Mouse (Mus musculus): Measurements from ENCODE around the gene Hist2h2ac. TPM values are rescaled to one million over a fixed set of nuclear protein-coding genes. Genes with fewer than 3 reads are reported as not detected.
"Not testable (repeated sequence)": the region's sequence is repeated elsewhere in the genome, so short reads cannot be mapped to it uniquely, and the experiment has no call there.

Gene Hist2h2ac
- polyA plus RNA-seq (2012; rRNA removed), result 7.3 and 9.4 TPM in 2 replicates

DNA sequence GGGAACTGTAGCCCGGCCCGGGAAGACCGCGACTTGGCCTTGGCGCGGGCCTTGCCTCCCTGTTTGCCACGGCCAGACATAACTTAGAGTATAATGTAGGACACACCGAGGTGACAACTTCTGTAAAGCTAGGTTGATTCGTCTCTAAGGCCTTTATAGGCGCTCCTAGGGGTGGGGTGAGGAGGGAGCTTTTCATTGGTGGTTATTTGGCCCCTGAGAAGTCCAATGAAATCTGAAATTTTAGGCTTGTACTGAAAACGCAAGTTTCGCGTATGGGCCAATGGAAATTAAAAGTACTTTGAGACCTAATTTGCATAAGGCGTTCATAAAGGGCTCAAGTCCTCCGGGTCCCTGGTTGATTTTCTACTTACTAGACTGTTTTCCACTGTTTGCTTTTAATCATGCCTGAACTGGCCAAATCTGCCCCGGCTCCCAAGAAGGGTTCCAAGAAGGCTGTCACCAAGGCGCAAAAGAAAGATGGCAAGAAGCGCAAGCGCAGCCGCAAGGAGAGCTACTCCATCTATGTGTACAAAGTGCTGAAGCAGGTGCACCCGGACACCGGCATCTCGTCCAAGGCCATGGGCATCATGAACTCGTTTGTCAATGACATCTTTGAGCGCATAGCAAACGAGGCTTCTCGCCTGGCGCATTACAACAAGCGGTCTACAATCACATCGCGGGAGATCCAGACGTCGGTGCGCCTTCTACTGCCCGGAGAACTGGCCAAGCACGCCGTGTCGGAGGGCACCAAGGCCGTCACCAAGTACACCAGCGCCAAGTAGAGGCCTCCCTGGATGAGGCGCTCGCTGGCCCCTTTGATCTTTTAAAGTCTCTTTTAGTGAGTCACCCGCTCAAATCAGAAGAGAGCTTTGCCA is at the start of gene Hist2h2ac, which contains the start of gene Hist2h2be:
Hist2h2ac (minus strand) TSS at position 116 of the 875 bp plus-strand sequence.
Hist2h2be (plus strand) TSS at position 355 of the 875 bp plus-strand sequence.
- H3K27ac ChIP-seq (ENCODE audit: control insufficient read depth, insufficient read depth, low read depth, low read length), result peak within 1 kb of the TSS; percentile 83
- H3K4me1 ChIP-seq (ENCODE audit: control insufficient read depth, insufficient read depth, low read length), result peaks cover 2% of the 10 kb centered on the region
- no peaks in the 10 kb centered on the region for H3K27me3 ChIP-seq (ENCODE audit: control insufficient read depth, insufficient read depth, low read length)
- TF ChIP-seq POLR2A (IDR thresholded peaks at IDR 0.05; ENCODE audit: control insufficient read depth, low read depth, low read length) (0 out of 2 replicates have a peak, but pooled peaks have one; percentile 54), CTCF (IDR thresholded peaks at IDR 0.05; ENCODE audit: control insufficient read depth, insufficient read depth, insufficient replicate concordance, low read depth, low read length) (no peak)
- no peaks in the 10 kb centered on the region for H3K36me3 ChIP-seq (ENCODE audit: control insufficient read depth, insufficient read depth, low read length)
- H3K4me3 ChIP-seq (ENCODE audit: control insufficient read depth, low read depth, low read length), result peak within 1 kb of the TSS; percentile 86

DNA sequence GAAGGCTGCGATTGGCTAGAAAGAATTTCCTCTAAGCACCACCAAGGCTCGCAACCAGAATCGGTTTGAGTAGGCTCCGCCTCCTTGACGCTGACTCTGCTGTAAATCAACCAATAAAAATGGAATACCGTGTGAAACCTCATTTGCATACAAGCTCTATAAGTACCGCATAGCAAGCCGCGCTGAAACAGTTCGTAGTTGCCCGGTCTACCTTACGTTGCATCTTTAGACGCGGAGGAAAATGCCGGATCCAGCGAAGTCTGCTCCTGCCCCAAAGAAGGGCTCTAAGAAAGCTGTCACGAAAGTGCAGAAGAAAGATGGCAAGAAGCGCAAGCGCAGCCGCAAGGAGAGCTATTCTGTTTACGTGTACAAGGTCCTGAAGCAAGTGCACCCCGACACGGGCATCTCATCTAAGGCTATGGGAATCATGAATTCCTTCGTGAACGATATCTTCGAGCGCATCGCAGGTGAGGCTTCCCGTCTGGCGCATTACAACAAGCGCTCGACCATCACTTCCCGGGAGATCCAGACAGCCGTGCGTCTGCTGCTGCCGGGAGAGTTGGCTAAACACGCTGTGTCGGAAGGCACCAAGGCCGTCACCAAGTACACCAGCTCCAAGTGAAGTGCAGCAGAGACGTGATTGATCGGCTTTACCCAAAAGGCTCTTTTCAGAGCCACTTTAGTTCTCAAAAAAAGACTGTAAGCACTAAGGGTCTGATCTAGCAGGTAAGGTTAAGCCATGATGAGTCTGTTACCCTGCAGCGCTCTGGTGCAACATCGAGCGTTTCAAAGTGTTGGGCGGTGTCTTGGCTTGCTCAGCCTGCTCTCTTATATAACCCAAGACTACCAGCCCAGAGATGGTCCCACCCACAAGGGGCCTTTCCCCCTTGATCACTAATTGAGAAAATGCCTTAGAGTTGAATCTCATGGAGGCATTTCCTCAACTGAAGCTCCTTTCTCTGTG is 49.1 kb upstream of the Hist2h2ac start, which contains the start of gene Hist2h2bb:
Hist2h2bb (plus strand) TSS at position 242 of the 964 bp plus-strand sequence.
- TF ChIP-seq POLR2A (IDR thresholded peaks at IDR 0.05; ENCODE audit: control insufficient read depth, low read depth, low read length), result peak; percentile 90
- no peak for TF ChIP-seq CTCF (IDR thresholded peaks at IDR 0.05; ENCODE audit: control insufficient read depth, insufficient read depth, insufficient replicate concordance, low read depth, low read length)
- Histone ChIP-seq H3K27me3 (ENCODE audit: control insufficient read depth, insufficient read depth, low read length) (no peaks in the 10 kb centered on the region), H3K36me3 (ENCODE audit: control insufficient read depth, insufficient read depth, low read length) (no peaks in the 10 kb centered on the region), H3K27ac (ENCODE audit: control insufficient read depth, insufficient read depth, low read depth, low read length) (peak within 1 kb of the TSS; percentile 82), H3K4me3 (ENCODE audit: control insufficient read depth, low read depth, low read length) (peak within 1 kb of the TSS; percentile 83), H3K4me1 (ENCODE audit: control insufficient read depth, insufficient read depth, low read length) (peaks cover 14% of the 10 kb centered on the region)

DNA sequence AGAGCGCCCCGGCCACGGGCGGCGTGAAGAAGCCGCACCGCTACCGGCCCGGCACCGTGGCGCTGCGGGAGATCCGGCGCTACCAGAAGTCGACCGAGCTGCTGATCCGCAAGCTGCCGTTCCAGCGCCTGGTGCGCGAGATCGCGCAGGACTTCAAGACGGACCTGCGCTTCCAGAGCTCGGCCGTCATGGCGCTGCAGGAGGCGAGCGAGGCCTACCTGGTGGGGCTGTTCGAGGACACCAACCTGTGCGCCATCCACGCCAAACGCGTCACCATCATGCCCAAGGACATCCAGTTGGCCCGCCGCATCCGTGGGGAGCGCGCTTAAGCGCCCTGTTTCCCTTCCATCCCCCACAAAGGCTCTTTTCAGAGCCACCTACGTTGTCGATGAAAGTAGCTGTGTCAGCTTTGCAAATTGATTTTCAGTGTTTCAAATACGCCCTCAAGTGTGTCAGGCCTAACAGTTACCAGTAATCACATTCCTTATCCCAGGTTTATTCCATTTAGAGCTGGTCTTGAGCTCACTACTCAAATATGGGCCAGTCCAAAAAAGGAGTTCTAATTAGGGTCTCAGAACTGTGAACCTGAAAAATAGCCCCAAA is 48.2 kb upstream of the Hist2h2ac start:
- Histone ChIP-seq H3K27ac (ENCODE audit: control insufficient read depth, insufficient read depth, low read depth, low read length) (peak overlapping the region; percentile 82), H3K4me3 (ENCODE audit: control insufficient read depth, low read depth, low read length) (peak overlapping the region; percentile 72), H3K4me1 (ENCODE audit: control insufficient read depth, insufficient read depth, low read length) (peaks cover 14% of the 10 kb centered on the region)
- not testable (repeated sequence) for H3K27me3 ChIP-seq (ENCODE audit: control insufficient read depth, insufficient read depth, low read length); H3K36me3 ChIP-seq (ENCODE audit: control insufficient read depth, insufficient read depth, low read length)

DNA sequence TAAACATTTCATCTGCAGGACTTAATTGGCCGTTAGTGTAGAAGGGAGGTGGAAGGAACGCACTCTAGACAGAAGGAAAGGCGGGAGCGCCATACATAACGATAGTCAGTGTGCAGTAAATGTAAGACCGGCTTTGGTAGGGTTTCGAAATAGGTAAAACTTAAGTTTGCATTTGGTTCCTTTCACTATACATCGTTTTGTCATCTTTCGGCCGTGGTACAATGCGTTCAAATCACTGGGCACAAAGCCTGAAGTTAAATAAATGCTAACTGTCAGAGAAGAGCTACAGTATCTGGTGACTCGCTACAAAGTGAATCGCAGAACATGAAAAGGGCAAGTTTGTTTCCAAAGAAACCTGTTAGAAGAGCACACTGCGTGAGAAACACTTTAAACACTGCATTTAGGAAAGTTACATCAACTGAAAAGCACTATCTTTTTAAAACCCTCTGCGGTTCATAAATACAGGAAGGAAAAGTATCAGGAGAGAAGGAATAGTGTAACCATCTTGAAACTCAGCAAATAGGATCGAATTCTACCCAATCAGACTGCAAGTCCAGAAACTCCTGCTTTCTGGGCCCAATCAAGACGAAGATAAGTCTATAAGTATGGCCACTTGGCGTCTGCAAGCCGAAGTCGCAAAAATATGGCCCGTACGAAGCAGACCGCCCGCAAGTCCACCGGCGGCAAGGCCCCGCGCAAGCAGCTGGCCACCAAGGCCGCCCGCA is 47.5 kb upstream of the Hist2h2ac start, which contains the start of gene Hist2h3b:
Hist2h3b (plus strand) TSS at position 604 of the 725 bp plus-strand sequence.
- no peak for TF ChIP-seq CTCF (IDR thresholded peaks at IDR 0.05; ENCODE audit: control insufficient read depth, insufficient read depth, insufficient replicate concordance, low read depth, low read length)
- peak; percentile 60; the same call in 1 of the 2 replicates for TF ChIP-seq POLR2A (IDR thresholded peaks at IDR 0.05; ENCODE audit: control insufficient read depth, low read depth, low read length)

DNA sequence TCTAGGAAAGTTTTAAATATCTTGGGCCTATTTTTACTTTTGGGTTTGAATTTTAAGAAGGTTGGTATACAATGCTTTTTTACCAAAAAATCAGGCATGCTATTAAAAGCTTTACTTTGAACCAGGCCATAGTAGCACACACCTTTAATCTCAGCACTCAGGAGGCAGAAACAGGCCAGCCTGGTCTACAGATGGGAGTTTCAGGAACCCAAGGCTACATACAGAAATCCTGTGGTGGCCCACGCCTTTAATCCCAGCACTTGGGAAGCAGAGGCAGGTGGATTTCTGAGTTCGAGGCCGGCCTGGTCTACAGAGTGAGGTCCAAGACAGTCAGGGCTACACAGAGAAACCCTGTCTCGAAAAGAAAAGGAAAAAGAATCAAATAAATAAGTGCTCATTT is 46.9 kb upstream of the Hist2h2ac start:
- Histone ChIP-seq H3K36me3 (ENCODE audit: control insufficient read depth, insufficient read depth, low read length) (no peaks in the 10 kb centered on the region), H3K4me3 (ENCODE audit: control insufficient read depth, low read depth, low read length) (no peak overlapping the region), H3K27ac (ENCODE audit: control insufficient read depth, insufficient read depth, low read depth, low read length) (no peak overlapping the region; the same call in 1 of the 2 replicates)

More for the DNA sequence above, 47.5 kb upstream of the Hist2h2ac start, which contains the start of gene Hist2h3b:
- Histone ChIP-seq H3K36me3 (ENCODE audit: control insufficient read depth, insufficient read depth, low read length) (no peaks in the 10 kb centered on the region), H3K4me1 (ENCODE audit: control insufficient read depth, insufficient read depth, low read length) (peaks cover 16% of the 10 kb centered on the region), H3K27ac (ENCODE audit: control insufficient read depth, insufficient read depth, low read depth, low read length) (peak within 1 kb of the TSS; percentile 82), H3K27me3 (ENCODE audit: control insufficient read depth, insufficient read depth, low read length) (no peaks in the 10 kb centered on the region; the same call in 1 of the 2 replicates), H3K4me3 (ENCODE audit: control insufficient read depth, low read depth, low read length) (peak within 1 kb of the TSS; percentile 83)

DNA sequence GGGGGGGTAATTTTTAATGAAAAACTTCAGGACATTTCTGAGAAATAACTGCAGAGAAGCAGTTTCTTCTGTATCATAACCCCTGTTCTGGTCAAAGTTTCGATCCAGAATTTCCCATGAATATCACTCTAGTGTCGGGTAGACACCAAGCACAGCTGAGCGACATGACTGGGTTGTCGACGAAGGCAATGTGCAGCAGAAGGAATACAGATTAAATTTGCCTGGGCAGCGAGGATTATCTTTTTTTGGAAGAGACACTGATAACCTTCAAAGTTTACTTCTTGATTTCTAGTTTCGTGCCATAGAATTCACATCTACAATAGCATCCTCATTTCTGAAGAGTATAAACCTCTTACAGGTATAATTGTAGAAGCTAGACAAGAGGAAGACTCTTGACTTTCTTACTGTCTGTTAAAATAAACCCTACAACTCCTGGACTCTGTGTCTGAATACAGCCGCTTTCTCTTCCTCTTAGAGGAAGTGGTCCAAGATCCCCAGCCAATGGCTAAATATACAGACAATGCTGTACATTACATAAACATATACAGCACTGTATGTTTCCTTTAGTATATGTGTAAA is 45.5 kb upstream of the Hist2h2ac start:
- Histone ChIP-seq H3K27ac (ENCODE audit: control insufficient read depth, insufficient read depth, low read depth, low read length) (no peak overlapping the region), H3K4me1 (ENCODE audit: control insufficient read depth, insufficient read depth, low read length) (peaks cover 17% of the 10 kb centered on the region)

More for the DNA sequence above, 46.9 kb upstream of the Hist2h2ac start:
- Histone ChIP-seq H3K4me1 (ENCODE audit: control insufficient read depth, insufficient read depth, low read length) (peaks cover 16% of the 10 kb centered on the region), H3K27me3 (ENCODE audit: control insufficient read depth, insufficient read depth, low read length) (no peaks in the 10 kb centered on the region; the same call in 1 of the 2 replicates)
- TF ChIP-seq POLR2A (IDR thresholded peaks at IDR 0.05; ENCODE audit: control insufficient read depth, low read depth, low read length), result no peak
- no peak for TF ChIP-seq CTCF (IDR thresholded peaks at IDR 0.05; ENCODE audit: control insufficient read depth, insufficient read depth, insufficient replicate concordance, low read depth, low read length)

More for the DNA sequence above, 45.5 kb upstream of the Hist2h2ac start:
- no peaks in the 10 kb centered on the region for H3K36me3 ChIP-seq (ENCODE audit: control insufficient read depth, insufficient read depth, low read length)
- TF ChIP-seq CTCF (IDR thresholded peaks at IDR 0.05; ENCODE audit: control insufficient read depth, insufficient read depth, insufficient replicate concordance, low read depth, low read length), result no peak
- no peak for TF ChIP-seq POLR2A (IDR thresholded peaks at IDR 0.05; ENCODE audit: control insufficient read depth, low read depth, low read length)
- no peak overlapping the region for H3K4me3 ChIP-seq (ENCODE audit: control insufficient read depth, low read depth, low read length)
- H3K27me3 ChIP-seq (ENCODE audit: control insufficient read depth, insufficient read depth, low read length), result no peaks in the 10 kb centered on the region; the same call in 1 of the 2 replicates
